7 mouse cellular contexts compared by ENCODE assay signal in the genomic region with DNA sequence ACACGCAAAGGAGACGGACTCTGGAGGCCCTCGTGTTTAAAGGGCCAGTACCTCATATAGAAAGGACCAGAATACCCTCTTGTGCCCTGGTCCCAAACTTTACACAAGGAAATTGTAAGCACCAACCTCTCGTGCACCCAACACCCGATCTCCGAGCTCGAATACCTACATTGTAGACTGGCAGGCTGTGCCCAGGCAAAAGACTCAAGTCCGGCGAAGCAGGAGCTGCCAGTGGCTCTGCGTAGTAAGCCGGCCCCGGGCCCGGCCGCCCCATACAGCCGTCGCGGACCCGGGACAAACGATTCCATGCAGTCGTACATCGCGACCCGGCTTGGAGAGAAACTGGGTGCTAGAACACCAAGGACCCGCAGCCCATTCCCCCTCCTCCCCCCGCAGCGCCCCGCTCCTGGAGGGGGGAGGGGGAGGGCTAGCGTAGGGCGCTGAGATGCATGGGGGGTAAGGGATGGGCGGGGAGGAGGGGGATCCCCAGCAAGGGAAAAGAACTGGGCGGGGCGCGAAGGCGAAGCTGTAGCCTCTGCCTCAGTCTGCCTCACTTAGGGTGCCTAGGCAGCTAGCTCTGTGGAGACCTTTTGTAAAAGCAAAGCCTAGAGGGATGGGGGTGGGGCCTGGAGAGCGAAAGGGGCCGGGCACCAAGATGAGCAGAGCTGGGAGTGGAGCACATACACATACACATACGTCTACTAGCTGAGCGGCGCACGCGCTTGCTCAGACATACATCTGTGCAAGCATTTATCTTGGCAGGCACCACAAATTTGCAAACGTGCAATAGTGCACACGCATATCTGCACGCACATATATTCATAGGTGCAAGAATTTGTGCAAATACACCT. TPM values are rescaled to one million over a fixed set of nuclear protein-coding genes. Genes with fewer than 3 reads are reported as not detected.
DNase-seq lines count a peak whose midpoint lies in the region; ATAC-seq lines count a peak whose summit lies in the region.

No protein-coding gene starts in this region.

- ATAC-seq in activated CD4-positive, CD25-positive, alpha-beta regulatory T cell, adult 4 months = peak; percentile 82
- ATAC-seq in inflammation-experienced regulatory T-cells, adult 6 months = peak; percentile 79
- ATAC-seq in megakaryocyte progenitor cell, adult 5-6 weeks (replicated peaks; ENCODE audit: poor library complexity) = peak; percentile 51

- intact Hi-C loops in left cerebral cortex, postnatal 14 days (cut with DNase I) = loop anchor here (2.0 kb wide), 1 partner anchor 33 kb away; the partner anchor contains the start of gene Mfsd5

- DNase-seq in cerebellum, postnatal 36 days = peak; percentile 60 to 68
- peak; percentile 63 for DNase-seq in gastrocnemius, postnatal 10 days
- DNase-seq in left cerebral cortex, postnatal 14 days (ENCODE audit: low spot score in 2 of 2) = peak; percentile 75 to 86
- DNase-seq in right cerebral cortex, postnatal 25 days = peak; percentile 74

RNA-seq across cellular contexts. Expression of gene Rarg, which starts 11.2 kb away (rescaled TPM):
- 10 to 100 TPM; 16.9 to 24.8 TPM for polyA plus RNA-seq in activated CD4-positive, CD25-positive, alpha-beta regulatory T cell, adult 4 months (2017; shearing (Covaris generic))
- 10 to 100 TPM; 12.4 to 22.2 TPM for total RNA-seq in gastrocnemius, postnatal 10 days (2021)
- 10 to 100 TPM; 15.5 to 18.4 (median 18.3) TPM for polyA plus RNA-seq in inflammation-experienced regulatory T-cells, adult 6 months (2017; shearing (Covaris generic))
- total RNA-seq in left cerebral cortex, postnatal 14 days (2021) = 1 to 10 TPM; 8.3 to 9.4 TPM
- total RNA-seq in megakaryocyte progenitor cell, adult 5-6 weeks (2015) = 4.1 and 4.8 TPM in 2 replicates
- 3.9 and 4.2 TPM in 2 replicates for total RNA-seq in megakaryocyte progenitor cell, adult 5-6 weeks (2017)

RNA-seq across cellular contexts. Expression of gene Itgb7, which starts 14.4 kb away (rescaled TPM):
- polyA plus RNA-seq in activated CD4-positive, CD25-positive, alpha-beta regulatory T cell, adult 4 months (2017; shearing (Covaris generic)) = 100 to 1,000 TPM; 511 to 537 TPM
- 1 to 10 TPM in 1 of 2 experiments, under 1 TPM in 1; 0.59 to 1.3 TPM for total RNA-seq in gastrocnemius, postnatal 10 days (2021)
- 100 to 1,000 TPM; 364 to 513 (median 397) TPM for polyA plus RNA-seq in inflammation-experienced regulatory T-cells, adult 6 months (2017; shearing (Covaris generic))
- 1 to 10 TPM in 1 of 2 experiments, under 1 TPM in 1; 0.99 to 1.2 TPM for total RNA-seq in left cerebral cortex, postnatal 14 days (2021)
- 26.6 and 29.2 TPM in 2 replicates for total RNA-seq in megakaryocyte progenitor cell, adult 5-6 weeks (2015)
- 36.7 and 44.6 TPM in 2 replicates for total RNA-seq in megakaryocyte progenitor cell, adult 5-6 weeks (2017)

RNA-seq across cellular contexts. Expression of gene Gm9918, which starts 24.2 kb away (rescaled TPM):
- not detected for polyA plus RNA-seq in activated CD4-positive, CD25-positive, alpha-beta regulatory T cell, adult 4 months (2017; shearing (Covaris generic))
- total RNA-seq in gastrocnemius, postnatal 10 days (2021) = not detected
- polyA plus RNA-seq in inflammation-experienced regulatory T-cells, adult 6 months (2017; shearing (Covaris generic)) = not detected
- total RNA-seq in left cerebral cortex, postnatal 14 days (2021) = not detected
- total RNA-seq in megakaryocyte progenitor cell, adult 5-6 weeks (2015) = not detected in 2 replicates
- not detected in 2 replicates for total RNA-seq in megakaryocyte progenitor cell, adult 5-6 weeks (2017)

RNA-seq across cellular contexts. Expression of gene Mfsd5, which starts 33.1 kb away (rescaled TPM):
- polyA plus RNA-seq in activated CD4-positive, CD25-positive, alpha-beta regulatory T cell, adult 4 months (2017; shearing (Covaris generic)) = 10 to 100 TPM; 36.7 to 40.7 TPM
- total RNA-seq in gastrocnemius, postnatal 10 days (2021) = 10 to 100 TPM; 16.1 to 17.6 TPM
- 10 to 100 TPM; 30.8 to 33.1 (median 31.8) TPM for polyA plus RNA-seq in inflammation-experienced regulatory T-cells, adult 6 months (2017; shearing (Covaris generic))
- total RNA-seq in left cerebral cortex, postnatal 14 days (2021) = 10 to 100 TPM; 36.8 to 40.6 TPM
- 28.2 and 33.0 TPM in 2 replicates for total RNA-seq in megakaryocyte progenitor cell, adult 5-6 weeks (2015)
- 17.8 and 25.5 TPM in 2 replicates for total RNA-seq in megakaryocyte progenitor cell, adult 5-6 weeks (2017)

RNA-seq across cellular contexts. Expression of gene Csad, which starts 41.6 kb away (rescaled TPM):
- polyA plus RNA-seq in activated CD4-positive, CD25-positive, alpha-beta regulatory T cell, adult 4 months (2017; shearing (Covaris generic)) = 1 to 10 TPM; 6.6 to 9.3 TPM
- total RNA-seq in gastrocnemius, postnatal 10 days (2021) = 10 to 100 TPM; 23.9 to 25.5 TPM
- 10 to 100 TPM in 2 of 3 experiments, 1 to 10 TPM in 1; 5.0 to 14.6 (median 14.0) TPM for polyA plus RNA-seq in inflammation-experienced regulatory T-cells, adult 6 months (2017; shearing (Covaris generic))
- total RNA-seq in left cerebral cortex, postnatal 14 days (2021) = 10 to 100 TPM; 29.7 to 30.4 TPM
- total RNA-seq in megakaryocyte progenitor cell, adult 5-6 weeks (2015) = 6.3 and 10.2 TPM in 2 replicates
- 6.4 and 8.1 TPM in 2 replicates for total RNA-seq in megakaryocyte progenitor cell, adult 5-6 weeks (2017)

Comparison
In these comparisons a context has a peak if more than half of its experiments do, and no peak if none do; other contexts are left out.
1. Peak in every context shown above with its lines: DNase-seq and ATAC-seq.
2. RNA of gene Itgb7, which starts 14.4 kb away (total RNA-seq): 26.6 to 44.6 TPM in megakaryocyte progenitor cell, adult 5-6 weeks; 0.59 to 1.3 TPM in gastrocnemius, postnatal 10 days and 0.99 to 1.2 TPM in left cerebral cortex, postnatal 14 days; every median in the first group is over 10 times any median in the second.